Mouse (Mus musculus): ENCODE results near the gene Arhgef17.

DNA sequence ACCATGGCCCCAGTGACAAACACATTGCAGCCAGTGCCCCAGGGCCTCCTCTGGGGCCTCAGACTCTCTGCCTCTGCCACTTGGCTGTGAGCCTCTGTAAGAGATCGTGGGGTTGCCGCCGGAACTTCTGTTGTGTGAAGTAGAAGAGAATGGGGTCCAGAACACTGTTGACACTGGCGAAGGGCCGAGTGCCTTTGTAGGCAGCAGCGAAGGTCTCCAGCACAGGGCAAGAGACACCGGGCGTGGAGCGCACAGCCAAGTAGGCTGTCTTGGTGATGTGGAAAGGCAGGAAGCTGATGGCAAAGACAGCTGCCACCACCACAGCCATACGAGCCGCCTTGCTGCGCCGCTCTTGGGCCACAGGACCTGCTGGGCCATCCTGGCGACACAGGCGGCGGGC lies 6.2 kb upstream of the Arhgef17 start:
- no peak for TF ChIP-seq POLR2A (IDR thresholded peaks at IDR 0.05; ENCODE audit: insufficient read depth, low read depth, low read length)
- no peak for TF ChIP-seq CTCF (IDR thresholded peaks at IDR 0.05; ENCODE audit: insufficient read depth, low read depth, low read length)

Measured in olfactory bulb, adult 2 months (tissue).